Mouse (Mus musculus) stomach, embryonic 16.5 days (tissue): Measurements from ENCODE around the gene Lamb3. TPM values are rescaled to one million over a fixed set of nuclear protein-coding genes. Genes with fewer than 3 reads are reported as not detected.
A peak's percentile ranks its signal among the peaks of the same experiment; 100 is the strongest.

ENCODE experiments used
- ATAC-seq: fragments of 200-750 bp; cut with Nextera tagmentation; 2 replicates; pipeline ENCODE4 v1.8.0; 2017; ENCODE audit warnings: moderate number of reproducible peaks, moderate TSS enrichment; ENCODE audit not compliant: insufficient read depth, low FRiP score
- H3K27ac ChIP-seq: fragments of 300-500 bp; sonication (generic); 2 replicates; pipeline ENCODE4 v1.5.1; 2014; ENCODE audit warnings: low read length
- H3K27me3 ChIP-seq: fragments of 300-500 bp; sonication (generic); 2 replicates; pipeline ENCODE4 v1.6.1; 2014; ENCODE audit warnings: low read length, control low read depth, mixed read lengths; ENCODE audit not compliant: control insufficient read depth, insufficient read depth
- H3K36me3 ChIP-seq: fragments of 300-500 bp; sonication (generic); 2 replicates; pipeline ENCODE4 v1.6.1; 2014; ENCODE audit warnings: low read length; ENCODE audit not compliant: control insufficient read depth, insufficient read depth
- H3K4me1 ChIP-seq: fragments of 300-500 bp; sonication (generic); 2 replicates; pipeline ENCODE4 v1.6.1; 2014; ENCODE audit warnings: low read length, control low read depth, mixed read lengths; ENCODE audit not compliant: control insufficient read depth, insufficient read depth
- H3K4me2 ChIP-seq: fragments of 300-500 bp; sonication (generic); 2 replicates; pipeline ENCODE4 v1.6.1; 2014; ENCODE audit warnings: low read depth, low read length, mixed read lengths
- H3K4me3 ChIP-seq: fragments of 300-500 bp; sonication (generic); replicated peaks from 2 replicates; pipeline ENCODE4 v1.5.1; 2014; ENCODE audit warnings: mild to moderate bottlenecking, low read length
- H3K9ac ChIP-seq: fragments of 300-500 bp; sonication (generic); 2 replicates; pipeline ENCODE4 v1.6.1; 2014; ENCODE audit warnings: low read length
- H3K9me3 ChIP-seq: fragments of 300-500 bp; sonication (generic); replicated peaks from 2 replicates; pipeline ENCODE4 v1.6.1; 2016; ENCODE audit warnings: low read length, control low read depth; ENCODE audit not compliant: control insufficient read depth
- WGBS: fragments of 180-500 bp; shearing (Covaris S2); extraction: QIAGEN DNeasy Blood & Tissue Kit; methylation state at CpG from one replicate; pipeline ENCODE4 v1.1.7; 2014; 5-methylcytosine and 5-hydroxymethylcytosine counted together
- polyA plus RNA-seq: library from polyadenylated mRNA; unstranded; fragments of >200 nt; fragmentation: Nextera tagmentation; extraction: Ambion mirVana; gene quantifications from 2 replicates; pipeline ENCODE4 v1.2.1, GENCODE M21; 2015

Gene Lamb3
- polyA plus RNA-seq, 1 experiment from 2014 or later: 17.6 TPM

GRCm38 (mm10) chr1:193305386-193305785, 97.9 kb downstream of the Lamb3 start:
- Histone ChIP-seq H3K4me2 (no peak overlapping the region), H3K4me1 (peaks cover 7% of the 10 kb centered on the region; the same call in 1 of the 2 replicates), H3K36me3 (no peaks in the 10 kb centered on the region), H3K9me3 (no peaks in the 10 kb centered on the region), H3K4me3 (no peak overlapping the region), H3K9ac (no peak overlapping the region), H3K27me3 (no peaks in the 10 kb centered on the region), H3K27ac (no peak overlapping the region)
- WGBS: 44% methylated on average over 7 of the region's 7 CpGs
- no peak for ATAC-seq

- Histone ChIP-seq H3K27ac (no peak overlapping the region), H3K4me3 (no peak overlapping the region), H3K4me1 (no peaks in the 10 kb centered on the region), H3K4me2 (no peak overlapping the region), H3K9ac (no peak overlapping the region), H3K27me3 (no peaks in the 10 kb centered on the region), H3K36me3 (no peaks in the 10 kb centered on the region), H3K9me3 (no peaks in the 10 kb centered on the region)
- 86% methylated on average over 2 of the region's 2 CpGs for WGBS
- no peak for ATAC-seq
Measured at GRCm38 (mm10) chr1:193306832-193307231, 99.3 kb downstream of the Lamb3 start.

- Histone ChIP-seq H3K9me3 (no peaks in the 10 kb centered on the region), H3K4me3 (no peak overlapping the region), H3K36me3 (no peaks in the 10 kb centered on the region), H3K4me2 (no peak overlapping the region), H3K9ac (no peak overlapping the region), H3K4me1 (no peaks in the 10 kb centered on the region), H3K27me3 (no peaks in the 10 kb centered on the region), H3K27ac (no peak overlapping the region)
- 64% methylated on average over 1 of the region's 1 CpGs for WGBS
- no peak for ATAC-seq
Measured at GRCm38 (mm10) chr1:193309785-193310518, 102.5 kb downstream of the Lamb3 start.

- Histone ChIP-seq H3K4me2 (no peak overlapping the region), H3K9me3 (no peaks in the 10 kb centered on the region), H3K9ac (no peak overlapping the region), H3K4me1 (0 out of 2 replicates have a peak, but pooled peaks cover 4% of the 10 kb centered on the region), H3K36me3 (no peaks in the 10 kb centered on the region), H3K4me3 (no peak overlapping the region), H3K27ac (no peak overlapping the region), H3K27me3 (no peaks in the 10 kb centered on the region)
- WGBS: 86% methylated on average over 3 of the region's 3 CpGs
- no peak for ATAC-seq
Measured at GRCm38 (mm10) chr1:193310519-193311085, 103.1 kb downstream of the Lamb3 start.

- H3K4me1 ChIP-seq: peaks cover 8% of the 10 kb centered on the region; the same call in 1 of the 2 replicates
- no peak overlapping the region for H3K4me3 ChIP-seq
- no peak for ATAC-seq
- H3K4me2 ChIP-seq: no peak overlapping the region
- H3K27ac ChIP-seq: no peak overlapping the region
- H3K9ac ChIP-seq: no peak overlapping the region
- no peaks in the 10 kb centered on the region for H3K27me3 ChIP-seq
- 53% methylated on average over 1 of the region's 1 CpGs for WGBS
- H3K9me3 ChIP-seq: no peaks in the 10 kb centered on the region
- H3K36me3 ChIP-seq: no peaks in the 10 kb centered on the region
Measured at GRCm38 (mm10) chr1:193311596-193311995, 104.1 kb downstream of the Lamb3 start.

- no peaks in the 10 kb centered on the region for H3K27me3 ChIP-seq
- no peak overlapping the region for H3K4me2 ChIP-seq
- H3K4me3 ChIP-seq: no peak overlapping the region
- H3K36me3 ChIP-seq: no peaks in the 10 kb centered on the region
- 0 out of 2 replicates have a peak overlapping the region, but pooled peaks have one; percentile 13 for H3K9ac ChIP-seq
- peak; percentile 88 for ATAC-seq
- no peaks in the 10 kb centered on the region for H3K9me3 ChIP-seq
- peaks cover 17% of the 10 kb centered on the region for H3K4me1 ChIP-seq
- peak overlapping the region; percentile 95 for H3K27ac ChIP-seq
- WGBS: 36% methylated on average over 5 of the region's 5 CpGs
Measured at GRCm38 (mm10) chr1:193315705-193316357, 108.3 kb downstream of the Lamb3 start.

- H3K4me2 ChIP-seq: no peak overlapping the region
- H3K36me3 ChIP-seq: no peaks in the 10 kb centered on the region
- WGBS: 61% methylated on average over 9 of the region's 9 CpGs
- no peak for ATAC-seq
- H3K27me3 ChIP-seq: no peaks in the 10 kb centered on the region
- H3K4me1 ChIP-seq: peaks cover 17% of the 10 kb centered on the region
- H3K27ac ChIP-seq: peak overlapping the region; percentile 95
- no peak overlapping the region for H3K4me3 ChIP-seq
- 0 out of 2 replicates have a peak overlapping the region, but pooled peaks have one; percentile 13 for H3K9ac ChIP-seq
- H3K9me3 ChIP-seq: no peaks in the 10 kb centered on the region
Measured at GRCm38 (mm10) chr1:193316358-193316750, 108.9 kb downstream of the Lamb3 start.

- peak; percentile 66; the same call in 1 of the 2 replicates for ATAC-seq
- H3K9ac ChIP-seq: no peak overlapping the region
- H3K27me3 ChIP-seq: no peaks in the 10 kb centered on the region
- 35% methylated on average over 6 of the region's 6 CpGs for WGBS
- no peak overlapping the region for H3K4me3 ChIP-seq
- H3K9me3 ChIP-seq: no peaks in the 10 kb centered on the region
- no peak overlapping the region for H3K4me2 ChIP-seq
- peak overlapping the region; percentile 81 for H3K27ac ChIP-seq
- H3K36me3 ChIP-seq: no peaks in the 10 kb centered on the region
- H3K4me1 ChIP-seq: peaks cover 17% of the 10 kb centered on the region
Measured at GRCm38 (mm10) chr1:193317159-193317559, 109.7 kb downstream of the Lamb3 start.

- Histone ChIP-seq H3K4me1 (peaks cover 17% of the 10 kb centered on the region), H3K36me3 (no peaks in the 10 kb centered on the region), H3K27me3 (no peaks in the 10 kb centered on the region), H3K9me3 (no peaks in the 10 kb centered on the region), H3K27ac (no peak overlapping the region), H3K4me3 (no peak overlapping the region), H3K4me2 (no peak overlapping the region), H3K9ac (no peak overlapping the region)
- WGBS: 74% methylated on average over 3 of the region's 3 CpGs
- ATAC-seq: no peak
Measured at GRCm38 (mm10) chr1:193319721-193320120, 112.2 kb downstream of the Lamb3 start.
